Mouse (Mus musculus) myocyte (in vitro differentiated cells): ENCODE measurements around the gene Palld.

Source experiments
- CEBPB ChIP-seq: IDR thresholded peaks from 2 replicates; pipeline ENCODE4 v1.6.1; 2011; ENCODE audit warnings: mild to moderate bottlenecking, moderate library complexity; ENCODE audit not compliant: poor library complexity, insufficient read depth, severe bottlenecking
- E2F4 ChIP-seq: IDR thresholded peaks from one replicate; pipeline ENCODE4 v1.6.1; 2011; ENCODE audit warnings: mild to moderate bottlenecking, control low read depth, moderate library complexity; ENCODE audit not compliant: insufficient read depth
- MAX ChIP-seq: IDR thresholded peaks from one replicate; pipeline ENCODE4 v1.6.1; 2011; ENCODE audit warnings: low read depth, mild to moderate bottlenecking, control low read depth
- MYOD1 ChIP-seq, 3 experiments: IDR thresholded peaks; one replicate each; pipeline ENCODE4 v1.6.1; 2011; ENCODE audit warnings: control low read depth in 2 of 3, low read depth in 2 of 3, mild to moderate bottlenecking in 2 of 3, moderate library complexity in 1 of 3; ENCODE audit not compliant: insufficient read length in 2 of 3, control insufficient read depth in 1 of 3
- MYOG ChIP-seq, 3 experiments: IDR thresholded peaks; one replicate each; pipeline ENCODE4 v1.6.1; 2011; ENCODE audit warnings: control low read depth in 2 of 3, low read depth in 2 of 3, mild to moderate bottlenecking in 2 of 3; ENCODE audit not compliant: insufficient read length in 2 of 3, control insufficient read depth in 1 of 3, insufficient read depth in 1 of 3
- POLR2A ChIP-seq: IDR thresholded peaks from one replicate; pipeline ENCODE4 v1.6.1; 2011; ENCODE audit warnings: low read depth, mild to moderate bottlenecking, control low read depth, moderate library complexity; ENCODE audit not compliant: insufficient read length
- POLR2AphosphoS2 ChIP-seq: IDR thresholded peaks from one replicate; pipeline ENCODE4 v1.6.1; 2011; ENCODE audit warnings: low read depth, control low read depth; ENCODE audit not compliant: insufficient read length
- REST ChIP-seq: IDR thresholded peaks from one replicate; pipeline ENCODE4 v1.6.1; 2011; ENCODE audit warnings: mild to moderate bottlenecking, control low read depth, moderate library complexity; ENCODE audit not compliant: insufficient read depth, insufficient read length
- SRF ChIP-seq: IDR thresholded peaks from one replicate; pipeline ENCODE4 v1.6.1; 2011; ENCODE audit warnings: low read depth; ENCODE audit not compliant: control insufficient read depth, insufficient read length
- TCF12 ChIP-seq: IDR thresholded peaks from one replicate; pipeline ENCODE4 v1.6.1; 2011; ENCODE audit warnings: mild to moderate bottlenecking, control low read depth; ENCODE audit not compliant: poor library complexity, insufficient read depth, severe bottlenecking
- TCF3 ChIP-seq: IDR thresholded peaks from one replicate; pipeline ENCODE4 v1.6.1; 2011; ENCODE audit warnings: low read depth, control low read depth; ENCODE audit not compliant: insufficient read length
- USF1 ChIP-seq: IDR thresholded peaks from one replicate; pipeline ENCODE4 v1.6.1; 2011; ENCODE audit warnings: low read depth, mild to moderate bottlenecking, control low read depth, moderate library complexity

- TF ChIP-seq POLR2A: no peak
- TF ChIP-seq TCF12: no peak
- TF ChIP-seq MYOG (IDR thresholded peaks at IDR 0.05; ENCODE audit: control insufficient read depth in 1 of 3, insufficient read depth in 1 of 3, insufficient read length in 2 of 3, low read depth in 2 of 3): no peak
- no peak for TF ChIP-seq MYOD1 (IDR thresholded peaks at IDR 0.05; ENCODE audit: control insufficient read depth in 1 of 3, insufficient read length in 2 of 3, low read depth in 2 of 3)
- TF ChIP-seq TCF3: no peak
- no peak for TF ChIP-seq POLR2AphosphoS2
- TF ChIP-seq E2F4: no peak
- TF ChIP-seq CEBPB: no peak
- TF ChIP-seq USF1: no peak
- no peak for TF ChIP-seq REST
- no peak for TF ChIP-seq SRF
- no peak for TF ChIP-seq MAX
Measured at GRCm38 (mm10) chr8:61909313-61909712, 6.8 kb upstream of the Palld start.
